Mouse (Mus musculus): ENCODE results near the gene Cog5. TPM values are rescaled to one million over a fixed set of nuclear protein-coding genes. Genes with fewer than 3 reads are reported as not detected.

The Cog5 gene
- polyA plus RNA-seq, 2 experiments: 36.9 to 39.1 TPM

DNA sequence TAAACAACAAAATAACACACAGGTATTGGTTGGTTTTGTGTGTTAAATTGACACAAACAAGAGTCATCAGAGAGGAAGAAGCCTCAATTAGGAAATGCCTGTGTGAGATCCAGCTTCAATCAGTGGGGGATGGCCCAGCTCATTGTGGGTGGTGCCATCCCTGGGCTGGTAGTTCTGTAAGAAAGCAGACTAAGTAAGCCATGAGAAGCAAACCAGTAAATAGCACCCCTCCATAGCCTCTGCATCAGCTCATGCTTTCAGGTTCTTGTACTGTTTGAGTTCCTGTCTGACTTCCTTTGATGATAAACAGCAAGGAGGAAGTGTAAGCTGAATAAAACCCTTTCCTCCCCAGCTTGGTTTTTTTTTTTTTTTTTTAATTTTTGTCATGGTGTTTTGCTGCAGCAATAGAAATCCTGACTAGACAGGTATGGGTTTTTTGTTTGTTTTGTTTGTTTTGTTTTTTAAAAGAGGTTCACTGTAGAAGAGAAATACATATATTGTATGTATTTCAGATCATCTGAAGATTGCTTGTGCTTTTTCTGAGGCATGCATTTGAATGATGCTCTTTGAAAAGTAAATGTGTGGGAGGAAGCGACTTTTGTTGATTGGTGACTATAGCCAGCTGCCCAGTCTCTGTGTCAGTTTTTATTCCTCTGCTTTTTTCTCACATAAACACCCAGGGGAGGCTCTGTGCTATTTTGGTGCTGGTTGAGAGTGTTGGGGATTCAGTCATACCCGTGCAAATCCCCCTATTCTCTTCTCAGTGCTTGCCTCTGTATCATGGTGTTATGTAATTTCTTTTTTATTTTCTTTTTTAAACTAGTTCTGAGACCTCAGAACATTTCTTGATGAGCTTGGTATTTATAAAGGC is 101.5 kb downstream of the Cog5 start:
- H3K27ac ChIP-seq (replicated peaks; ENCODE audit: low read depth, low read length): no peak overlapping the region
- ATAC-seq (ENCODE audit: low FRiP score, low read depth): no peak
- no peak overlapping the region for H3K4me3 ChIP-seq (replicated peaks; ENCODE audit: low read length)
- 62% methylated on average over 2 of the region's 2 CpGs for WGBS
- no peak overlapping the region for H3K9ac ChIP-seq (ENCODE audit: low read depth, low read length, severe bottlenecking)
- TF ChIP-seq POLR2A (IDR thresholded peaks at IDR 0.05; ENCODE audit: borderline replicate concordance, extremely low read depth, insufficient read depth, insufficient read length): no peak
- H3K4me2 ChIP-seq (replicated peaks; ENCODE audit: low read depth, low read length, severe bottlenecking): no peak overlapping the region
- no peaks in the 10 kb centered on the region for H3K27me3 ChIP-seq (ENCODE audit: control insufficient read depth, insufficient read depth, low read length)
- no peaks in the 10 kb centered on the region for H3K36me3 ChIP-seq (ENCODE audit: control insufficient read depth, insufficient read depth, low read length)
- no peak for DNase-seq (ENCODE audit: low spot score)
- H3K9me3 ChIP-seq (ENCODE audit: control insufficient read depth, low read length): no peaks in the 10 kb centered on the region
- no peaks in the 10 kb centered on the region for H3K4me1 ChIP-seq (ENCODE audit: control insufficient read depth, insufficient read depth, low read length)

DNA sequence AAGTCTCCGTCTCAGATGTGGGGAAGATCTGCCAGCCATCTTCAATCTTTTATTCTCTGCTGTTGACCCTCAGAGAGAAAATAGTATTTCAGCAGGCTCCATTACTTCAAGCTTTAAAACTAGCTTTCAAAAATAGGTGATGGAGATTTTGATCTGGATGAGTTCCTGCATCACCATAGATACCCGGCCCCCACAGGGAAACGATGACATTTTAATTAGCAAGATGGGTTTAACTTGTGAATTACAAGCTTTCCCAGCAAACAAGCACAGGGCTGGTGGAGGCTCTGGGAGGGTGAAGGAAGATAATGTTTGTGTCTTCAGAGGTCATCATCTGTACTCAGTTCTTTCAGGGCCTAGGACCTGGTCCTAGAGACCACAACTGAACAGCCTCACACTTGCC is 118.9 kb downstream of the Cog5 start:
- H3K9ac ChIP-seq (ENCODE audit: low read depth, low read length, severe bottlenecking): no peak overlapping the region
- TF ChIP-seq POLR2A (IDR thresholded peaks at IDR 0.05; ENCODE audit: borderline replicate concordance, extremely low read depth, insufficient read depth, insufficient read length): no peak
- no peak for ATAC-seq (ENCODE audit: low FRiP score, low read depth)

DNA sequence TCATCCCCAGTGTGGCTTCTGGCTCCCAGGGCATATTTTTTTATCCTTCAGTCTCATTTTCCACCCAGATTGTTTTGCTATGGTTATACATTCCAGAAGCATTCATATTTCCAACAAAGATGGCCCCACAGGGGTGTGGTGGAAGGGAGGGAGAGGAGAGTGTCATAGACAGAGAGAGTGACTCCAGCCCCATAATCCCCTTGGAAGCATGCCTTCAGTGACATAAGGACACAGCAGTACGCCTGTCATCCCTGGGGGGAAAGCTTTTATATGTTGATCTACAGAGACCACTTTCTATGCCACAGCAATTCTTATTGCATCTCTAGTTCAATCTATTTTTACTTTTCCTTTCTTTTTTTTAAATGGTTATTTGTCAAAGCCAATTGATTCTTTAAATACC is 129.6 kb downstream of the Cog5 start:
- ATAC-seq (ENCODE audit: low FRiP score, low read depth) (no peak), DNase-seq (ENCODE audit: low spot score) (no peak)
- Histone ChIP-seq H3K9me3 (ENCODE audit: control insufficient read depth, low read length) (no peaks in the 10 kb centered on the region), H3K9ac (ENCODE audit: low read depth, low read length, severe bottlenecking) (no peak overlapping the region), H3K27ac (replicated peaks; ENCODE audit: low read depth, low read length) (no peak overlapping the region), H3K4me1 (ENCODE audit: control insufficient read depth, insufficient read depth, low read length) (no peaks in the 10 kb centered on the region), H3K27me3 (ENCODE audit: control insufficient read depth, insufficient read depth, low read length) (no peaks in the 10 kb centered on the region), H3K4me3 (replicated peaks; ENCODE audit: low read length) (no peak overlapping the region), H3K36me3 (ENCODE audit: control insufficient read depth, insufficient read depth, low read length) (no peaks in the 10 kb centered on the region), H3K4me2 (replicated peaks; ENCODE audit: low read depth, low read length, severe bottlenecking) (no peak overlapping the region)
- 96% methylated on average over 1 of the region's 1 CpGs for WGBS
- no peak for TF ChIP-seq POLR2A (IDR thresholded peaks at IDR 0.05; ENCODE audit: borderline replicate concordance, extremely low read depth, insufficient read depth, insufficient read length)

More for the DNA sequence above, 118.9 kb downstream of the Cog5 start:
- H3K36me3 ChIP-seq (ENCODE audit: control insufficient read depth, insufficient read depth, low read length): peaks cover 3% of the 10 kb centered on the region; the same call in 1 of the 2 replicates
- H3K9me3 ChIP-seq (ENCODE audit: control insufficient read depth, low read length): no peaks in the 10 kb centered on the region
- no peaks in the 10 kb centered on the region for H3K27me3 ChIP-seq (ENCODE audit: control insufficient read depth, insufficient read depth, low read length)
- no peak overlapping the region for H3K27ac ChIP-seq (replicated peaks; ENCODE audit: low read depth, low read length)
- H3K4me2 ChIP-seq (replicated peaks; ENCODE audit: low read depth, low read length, severe bottlenecking): no peak overlapping the region
- WGBS: 85% methylated on average over 3 of the region's 3 CpGs
- DNase-seq (ENCODE audit: low spot score): no peak
- H3K4me1 ChIP-seq (ENCODE audit: control insufficient read depth, insufficient read depth, low read length): no peaks in the 10 kb centered on the region
- H3K4me3 ChIP-seq (replicated peaks; ENCODE audit: low read length): no peak overlapping the region

DNA sequence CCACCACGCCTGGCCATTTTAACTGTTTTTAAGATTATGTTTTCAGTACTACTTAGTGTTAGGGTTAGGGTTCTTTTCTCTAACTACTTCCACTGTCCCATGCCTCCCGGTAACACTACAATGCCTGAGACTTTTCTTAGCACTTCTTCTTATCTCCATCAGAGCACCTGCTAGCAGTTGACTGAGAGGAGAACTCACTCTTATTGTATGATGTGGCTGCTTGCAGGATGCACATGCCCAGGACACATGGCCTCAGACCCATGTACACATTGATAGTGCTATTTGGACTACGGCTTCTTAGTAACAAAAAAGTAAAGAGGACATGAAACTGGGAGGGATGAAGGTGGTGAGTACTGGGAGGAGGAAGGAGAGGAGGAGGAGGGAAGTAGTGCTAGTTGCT is 133.9 kb downstream of the Cog5 start:
- no peaks in the 10 kb centered on the region for H3K9me3 ChIP-seq (ENCODE audit: control insufficient read depth, low read length)
- no peaks in the 10 kb centered on the region for H3K36me3 ChIP-seq (ENCODE audit: control insufficient read depth, insufficient read depth, low read length)
- H3K4me2 ChIP-seq (replicated peaks; ENCODE audit: low read depth, low read length, severe bottlenecking): no peak overlapping the region
- H3K27ac ChIP-seq (replicated peaks; ENCODE audit: low read depth, low read length): no peak overlapping the region
- H3K9ac ChIP-seq (ENCODE audit: low read depth, low read length, severe bottlenecking): no peak overlapping the region
- DNase-seq (ENCODE audit: low spot score): no peak
- no peaks in the 10 kb centered on the region for H3K27me3 ChIP-seq (ENCODE audit: control insufficient read depth, insufficient read depth, low read length)
- no peak overlapping the region for H3K4me3 ChIP-seq (replicated peaks; ENCODE audit: low read length)
- no peak for ATAC-seq (ENCODE audit: low FRiP score, low read depth)
- no peak for TF ChIP-seq POLR2A (IDR thresholded peaks at IDR 0.05; ENCODE audit: borderline replicate concordance, extremely low read depth, insufficient read depth, insufficient read length)
- no peaks in the 10 kb centered on the region for H3K4me1 ChIP-seq (ENCODE audit: control insufficient read depth, insufficient read depth, low read length)
- WGBS: 95% methylated on average over 3 of the region's 3 CpGs

DNA sequence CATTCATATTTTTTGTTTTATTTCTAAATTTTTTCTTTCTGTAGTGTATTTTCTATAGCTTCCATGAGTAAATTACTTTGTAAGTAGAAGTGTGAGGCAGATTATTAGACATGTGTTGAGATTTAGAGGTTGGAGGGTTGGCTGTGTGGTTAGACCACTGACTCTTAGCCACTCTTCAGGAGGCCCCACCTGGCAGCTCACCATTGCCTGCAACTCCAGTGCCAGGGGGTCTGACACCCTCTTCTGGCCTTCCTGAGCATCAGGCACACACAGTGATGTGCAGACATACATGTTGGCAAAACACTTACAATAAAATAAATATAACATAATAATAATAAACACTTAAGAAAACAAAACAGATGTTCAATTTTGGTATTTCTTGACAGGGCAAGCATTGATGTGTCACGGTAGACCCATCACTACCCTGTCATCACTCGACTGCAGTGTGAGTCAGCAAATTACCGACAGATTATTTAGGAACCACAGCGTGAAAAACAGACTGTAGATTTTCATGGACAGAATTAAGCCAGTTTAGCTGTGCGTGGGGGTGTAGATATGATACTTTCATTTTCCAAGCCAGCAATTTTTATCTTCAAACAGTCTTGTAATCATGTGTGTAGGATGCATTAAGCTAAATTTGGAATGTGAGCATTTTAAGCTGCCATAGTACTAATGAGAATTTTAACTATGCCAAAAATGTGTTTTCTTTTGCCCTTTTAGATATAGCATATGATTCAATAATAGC is 151.9 kb downstream of the Cog5 start:
- Histone ChIP-seq H3K27me3 (ENCODE audit: control insufficient read depth, insufficient read depth, low read length) (no peaks in the 10 kb centered on the region), H3K9ac (ENCODE audit: low read depth, low read length, severe bottlenecking) (no peak overlapping the region), H3K4me1 (ENCODE audit: control insufficient read depth, insufficient read depth, low read length) (no peaks in the 10 kb centered on the region), H3K36me3 (ENCODE audit: control insufficient read depth, insufficient read depth, low read length) (no peaks in the 10 kb centered on the region), H3K27ac (replicated peaks; ENCODE audit: low read depth, low read length) (no peak overlapping the region), H3K4me3 (replicated peaks; ENCODE audit: low read length) (no peak overlapping the region), H3K4me2 (replicated peaks; ENCODE audit: low read depth, low read length, severe bottlenecking) (no peak overlapping the region), H3K9me3 (ENCODE audit: control insufficient read depth, low read length) (no peaks in the 10 kb centered on the region)
- TF ChIP-seq POLR2A (IDR thresholded peaks at IDR 0.05; ENCODE audit: borderline replicate concordance, extremely low read depth, insufficient read depth, insufficient read length): no peak
- 90% methylated on average over 5 of the region's 5 CpGs for WGBS
- ATAC-seq (ENCODE audit: low FRiP score, low read depth) (no peak), DNase-seq (ENCODE audit: low spot score) (no peak)
